Mouse (Mus musculus): ENCODE results near the gene Oas3.
"Not testable (repeated sequence)": the region's sequence is repeated elsewhere in the genome, so short reads cannot be mapped to it uniquely, and the experiment has no call there.

Oas3 gene

DNA sequence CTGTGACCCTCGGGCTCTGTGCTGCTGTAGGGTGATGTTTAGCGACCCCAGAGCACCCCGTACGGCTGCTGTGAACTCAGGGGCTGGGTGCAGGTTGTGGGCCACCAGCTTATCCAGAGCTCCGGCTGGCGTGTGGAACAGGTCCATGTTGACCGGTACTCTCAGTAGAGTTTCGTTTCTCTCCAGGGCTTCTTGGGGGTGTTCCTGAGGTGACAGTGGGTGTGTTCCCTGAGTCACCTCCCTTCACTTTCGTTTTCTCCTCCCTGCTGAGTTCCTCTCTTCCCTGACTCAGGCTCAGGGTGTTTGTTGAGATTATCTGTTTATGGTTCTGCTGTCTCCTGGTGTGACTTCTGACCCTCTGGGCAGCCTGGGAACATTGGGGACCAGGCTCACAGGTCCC, at the start of gene Oas3:
Gene Oas3, minus strand, starts transcription at position 184 of the 400 bp plus-strand sequence.
- DNase-seq (ENCODE audit: low read depth, low spot score) = no peak

DNA sequence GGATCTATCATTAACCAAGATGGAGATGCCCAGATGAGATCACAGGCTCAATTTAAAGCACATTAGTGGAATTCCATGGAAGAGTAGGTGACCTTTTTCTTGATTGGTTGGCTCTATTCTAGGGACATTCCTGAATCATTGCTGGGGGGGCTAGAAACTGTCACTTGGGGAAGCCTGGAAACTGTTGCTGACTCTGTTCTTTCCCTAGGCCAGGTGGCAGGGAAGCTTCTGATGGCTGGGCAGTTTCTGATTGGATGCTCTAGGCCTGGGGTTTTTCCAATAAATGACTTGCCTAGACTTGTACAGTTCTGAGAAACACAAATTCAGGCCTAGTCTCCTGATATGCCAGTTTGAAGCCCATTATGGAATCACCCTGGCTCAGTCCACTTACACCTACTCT, 41.5 kb upstream of the Oas3 start:
- no peak for DNase-seq (ENCODE audit: low read depth, low spot score)

DNA sequence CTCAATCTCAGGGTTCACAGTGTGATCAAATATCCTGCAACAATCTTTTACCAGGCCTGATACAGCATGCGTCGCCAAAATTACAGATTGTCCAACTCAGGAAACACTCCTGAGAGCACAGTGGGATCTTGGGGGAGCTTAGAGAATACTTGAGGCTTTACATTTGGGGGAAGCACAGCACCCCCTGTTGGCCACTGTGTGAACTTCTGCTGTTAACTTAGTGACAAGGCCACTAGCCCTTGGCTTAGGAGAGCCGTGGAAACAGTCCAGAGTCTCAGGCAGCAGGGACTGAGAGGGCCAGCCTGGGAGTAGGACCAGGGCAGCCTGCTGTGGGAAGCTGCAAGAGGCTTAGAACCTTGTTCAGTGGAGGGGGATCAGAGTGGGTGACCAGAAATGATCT, 38.5 kb upstream of the Oas3 start:
- peak; percentile 48 for DNase-seq (ENCODE audit: low read depth, low spot score)

DNA sequence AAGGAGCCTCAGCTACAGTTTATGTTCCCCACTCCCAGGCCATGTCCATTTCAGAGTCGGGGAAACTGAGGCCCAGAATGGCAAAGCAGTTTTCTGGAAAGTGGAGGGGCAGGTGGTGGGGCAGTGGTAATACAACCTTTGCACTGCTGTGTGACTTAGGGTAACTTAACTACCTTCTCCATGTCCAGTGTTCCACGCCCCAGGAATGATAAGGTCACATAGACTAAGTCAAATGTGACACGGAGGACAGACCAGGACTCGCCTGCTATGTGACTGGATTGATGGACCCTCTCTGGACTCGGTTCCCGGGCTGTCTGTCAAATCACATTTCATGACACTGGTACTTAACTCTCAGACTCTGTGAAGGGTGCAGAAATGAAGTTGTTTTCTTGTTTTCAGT, 35.6 kb upstream of the Oas3 start:
- no peak for DNase-seq (ENCODE audit: low read depth, low spot score)

DNA sequence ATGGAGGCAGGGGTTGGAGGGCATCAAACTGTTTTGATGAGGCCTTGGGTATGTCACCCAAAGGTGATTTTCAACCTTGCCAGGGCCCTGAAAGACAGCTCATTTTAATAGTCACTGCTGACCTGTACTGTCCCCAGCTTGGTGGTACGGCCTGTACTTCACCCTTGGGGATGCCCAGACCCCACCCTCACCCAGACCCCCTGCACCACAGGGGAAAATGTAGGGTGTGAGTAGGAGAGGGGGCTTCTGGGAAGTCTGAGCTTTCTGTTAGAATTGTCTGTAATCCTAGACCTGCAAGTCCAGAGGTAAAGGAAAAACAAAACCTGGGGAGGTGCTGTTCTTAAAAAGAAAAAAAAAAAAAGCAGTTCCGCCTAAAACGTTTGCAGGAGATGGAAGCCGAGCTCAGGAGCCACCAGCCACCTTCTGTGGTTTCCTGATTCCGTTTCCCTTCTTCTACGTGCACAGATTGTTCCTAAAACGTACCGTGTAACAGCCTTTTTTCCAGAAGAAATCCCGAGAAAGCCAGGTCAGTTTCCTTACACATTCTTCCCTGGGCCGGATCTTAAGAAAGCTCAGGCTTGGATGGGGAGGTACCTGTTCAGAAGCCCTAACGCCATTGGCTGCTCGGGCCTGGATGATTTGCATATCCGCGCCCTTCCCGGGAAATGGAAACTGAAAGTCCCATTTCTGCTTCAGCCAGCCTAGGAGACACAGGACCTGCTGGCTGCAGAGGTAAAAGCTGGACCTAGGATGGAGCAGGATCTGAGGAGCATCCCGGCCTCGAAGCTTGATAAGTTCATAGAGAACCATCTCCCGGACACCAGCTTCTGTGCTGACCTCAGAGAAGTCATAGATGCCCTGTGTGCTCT, 34.7 kb upstream of the Oas3 start, which contains the start of gene Oas1c:
Gene Oas1c, minus strand, starts transcription at position 564 of the 869 bp plus-strand sequence.
- peak; percentile 96 for DNase-seq (ENCODE audit: low read depth, low spot score)

DNA sequence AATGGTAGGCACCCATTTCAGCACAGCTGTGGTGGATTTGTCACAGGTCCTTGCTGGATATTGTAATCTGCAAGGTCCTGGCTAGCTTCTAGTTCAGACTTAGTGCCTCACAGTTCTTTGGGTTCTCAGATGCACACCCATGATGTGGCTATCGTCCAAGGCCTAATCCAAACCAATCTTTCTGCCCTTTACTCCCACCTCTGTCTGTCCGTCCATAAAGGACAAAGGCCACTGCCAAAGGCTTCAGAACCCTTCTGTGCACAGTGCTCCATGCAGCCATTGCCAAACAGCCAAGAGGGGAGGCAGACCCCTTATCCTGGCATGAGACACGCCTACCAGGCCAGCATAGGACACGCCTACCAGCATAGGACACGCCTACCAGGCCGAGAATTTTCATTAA, 31.7 kb upstream of the Oas3 start:
- DNase-seq (ENCODE audit: low read depth, low spot score) = no peak

DNA sequence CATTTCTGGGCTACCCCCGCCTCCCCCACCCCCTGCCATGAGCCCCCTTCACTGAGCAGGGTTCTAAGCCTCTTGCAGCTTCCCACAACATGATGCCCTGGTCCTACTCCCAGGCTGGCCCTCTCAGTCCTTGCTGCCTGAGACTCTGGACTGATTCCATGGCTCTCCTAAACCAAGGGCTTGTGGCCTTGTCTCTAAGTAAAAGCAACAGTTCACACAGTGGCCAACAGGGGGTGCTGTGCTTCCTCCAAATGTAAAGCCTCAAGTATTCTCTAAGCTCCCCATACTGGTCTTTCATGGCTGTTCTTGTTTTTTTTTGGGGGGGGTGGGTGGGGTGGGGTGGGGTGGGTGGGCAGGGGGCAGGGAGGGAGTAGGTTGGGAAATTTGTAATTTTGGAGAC, 29.0 kb upstream of the Oas3 start:
- peak; percentile 85 for DNase-seq (ENCODE audit: low read depth, low spot score)

DNA sequence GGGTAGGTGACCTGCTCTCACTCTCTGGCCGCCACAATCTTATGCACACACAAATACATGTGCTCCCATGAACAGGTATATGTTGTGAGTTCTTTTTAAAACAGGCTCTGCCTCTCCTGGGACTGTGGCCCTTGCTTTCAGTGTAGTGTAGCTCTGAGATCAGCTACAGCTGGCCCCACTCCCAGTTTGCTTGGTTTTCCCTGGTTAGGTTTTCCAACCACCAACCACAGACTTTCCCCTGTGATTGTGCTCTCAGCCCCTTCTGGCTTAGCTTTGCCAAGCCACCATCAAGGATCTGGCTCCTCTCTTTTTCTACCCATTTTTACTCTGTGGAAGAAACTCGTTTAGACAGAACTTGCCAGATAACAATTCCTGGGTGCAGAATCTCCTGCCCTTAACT, 26.1 kb upstream of the Oas3 start:
- DNase-seq (ENCODE audit: low read depth, low spot score) = no peak

DNA sequence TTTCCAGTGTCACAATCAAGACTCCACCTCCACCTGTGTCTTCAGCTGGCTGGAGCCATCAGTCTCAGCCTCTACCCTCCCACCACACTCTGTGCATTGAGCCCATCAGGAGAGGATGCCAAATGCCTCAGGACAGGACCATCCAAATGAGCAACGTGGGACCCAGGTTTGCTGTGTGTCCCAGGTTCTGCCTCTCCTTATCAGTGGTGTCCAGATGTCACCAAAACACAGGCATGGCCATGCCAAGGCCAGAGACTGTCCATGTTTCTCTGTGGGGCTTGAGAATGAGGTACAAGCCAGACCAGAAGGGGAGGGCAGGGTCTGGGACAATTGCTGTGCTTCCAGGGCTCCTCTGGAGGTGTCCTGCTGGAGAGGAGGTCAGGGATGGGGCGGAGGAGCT, 21.5 kb upstream of the Oas3 start:
- not testable (repeated sequence) for DNase-seq (ENCODE audit: low read depth, low spot score)

DNA sequence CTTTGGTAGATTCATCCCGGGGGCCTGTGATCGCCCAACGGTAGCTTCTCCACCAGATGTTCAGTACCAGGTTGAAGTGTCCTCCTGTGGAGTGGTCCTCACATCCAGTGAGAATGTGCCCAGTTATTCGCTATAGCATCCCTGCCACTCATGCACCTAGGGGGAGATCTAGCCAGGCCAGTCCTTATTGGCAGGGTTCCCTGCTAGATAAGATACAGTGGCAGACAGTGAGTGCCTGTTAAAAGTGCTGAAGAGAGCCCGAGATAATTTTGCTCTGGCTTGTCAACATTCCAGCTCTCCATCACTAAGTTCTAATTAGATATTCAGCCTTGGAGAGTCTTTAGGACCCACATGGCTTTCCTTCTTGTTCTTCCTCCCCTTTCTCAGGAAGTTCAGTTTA, 20.7 kb upstream of the Oas3 start:
- DNase-seq (ENCODE audit: low read depth, low spot score) = not testable (repeated sequence)

DNA sequence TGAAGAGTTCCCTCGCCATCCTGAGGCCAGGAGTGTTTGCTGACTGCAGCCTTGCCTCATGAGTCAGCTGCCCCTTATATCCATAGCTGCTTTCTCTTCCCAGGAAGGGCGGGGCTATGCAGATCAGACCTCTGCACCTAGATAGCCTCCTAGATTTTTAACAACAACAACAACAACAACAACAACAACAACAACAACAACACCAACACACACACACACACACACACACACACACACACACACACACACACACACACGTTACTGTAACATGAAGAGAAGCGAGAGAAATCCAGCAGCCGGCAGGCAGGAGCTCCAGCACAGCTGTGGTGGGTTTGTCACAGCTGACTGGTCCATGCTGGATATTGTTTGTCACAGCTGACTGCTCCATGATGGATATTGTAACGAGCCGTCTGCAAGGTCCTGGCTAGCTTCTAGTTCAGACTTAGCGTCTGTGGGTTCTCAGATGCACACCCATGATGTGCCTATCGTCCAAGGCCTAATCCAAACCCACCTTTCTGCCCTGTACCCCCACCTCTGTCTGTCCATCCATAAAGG, 18.1 kb upstream of the Oas3 start, which contains the start of gene Oas1e:
Gene Oas1e, minus strand, starts transcription at position 51 of the 555 bp plus-strand sequence.
- not testable (repeated sequence) for DNase-seq (ENCODE audit: low read depth, low spot score)

DNA sequence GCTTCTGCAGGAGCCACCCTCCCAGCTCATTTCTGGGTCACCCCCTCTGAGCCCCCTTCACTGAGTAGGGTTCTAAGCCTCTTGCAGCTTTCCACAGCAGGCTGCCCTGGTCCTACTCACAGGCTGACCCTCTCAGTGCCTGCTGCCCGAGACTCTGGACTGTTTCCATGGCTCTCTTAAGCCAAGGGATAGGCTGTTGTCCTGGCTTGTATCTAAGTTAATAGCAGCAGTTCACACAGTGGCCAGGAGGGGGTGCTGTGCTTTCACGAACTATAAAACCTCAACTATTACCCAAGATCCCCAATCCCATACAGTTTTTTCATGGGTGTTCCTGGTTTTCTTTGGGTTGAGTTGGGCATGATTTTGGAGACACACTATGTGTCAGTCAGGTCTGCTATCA, 15.6 kb upstream of the Oas3 start:
- DNase-seq (ENCODE audit: low read depth, low spot score) = peak; percentile 70

DNA sequence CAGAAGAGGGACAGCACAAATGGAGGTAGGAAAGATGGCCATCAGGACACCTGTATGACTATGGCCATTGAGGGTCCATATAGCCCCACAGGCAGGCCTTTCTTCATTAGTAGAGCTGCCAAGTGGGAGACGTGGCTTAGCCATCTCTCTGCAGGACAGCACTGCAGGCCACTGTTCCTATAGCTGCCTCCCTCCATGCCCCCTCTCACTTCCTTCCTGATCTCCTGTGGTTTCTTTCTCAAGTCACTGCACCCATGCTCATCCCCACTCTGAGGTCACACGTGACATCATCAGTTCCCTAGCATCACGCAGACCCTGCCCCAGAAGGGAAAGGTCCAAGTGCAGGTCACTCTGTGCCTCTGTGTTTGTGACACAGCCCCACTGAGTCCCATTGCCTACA, 9.6 kb upstream of the Oas3 start:
- DNase-seq (ENCODE audit: low read depth, low spot score) = no peak

DNA sequence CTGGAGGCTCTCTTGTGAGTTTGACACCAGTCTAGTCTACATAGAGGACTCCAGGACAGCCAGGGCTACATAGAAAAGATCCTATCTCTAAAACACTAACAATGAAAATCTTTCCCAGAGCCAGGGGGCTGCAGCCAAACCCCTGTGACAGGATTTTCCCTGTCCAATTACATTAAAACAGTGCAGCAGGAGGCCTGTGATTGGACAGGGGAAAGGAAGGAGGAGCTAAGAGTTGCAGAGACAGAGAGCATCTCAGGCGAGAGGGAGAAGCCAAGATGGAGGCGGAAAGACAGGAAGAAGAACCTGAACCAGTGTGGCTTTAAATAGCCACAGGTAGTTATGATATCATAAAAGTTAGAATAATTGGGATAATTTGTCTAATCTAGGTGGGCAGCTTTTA, 5.0 kb upstream of the Oas3 start:
- DNase-seq (ENCODE audit: low read depth, low spot score) = no peak

DNA sequence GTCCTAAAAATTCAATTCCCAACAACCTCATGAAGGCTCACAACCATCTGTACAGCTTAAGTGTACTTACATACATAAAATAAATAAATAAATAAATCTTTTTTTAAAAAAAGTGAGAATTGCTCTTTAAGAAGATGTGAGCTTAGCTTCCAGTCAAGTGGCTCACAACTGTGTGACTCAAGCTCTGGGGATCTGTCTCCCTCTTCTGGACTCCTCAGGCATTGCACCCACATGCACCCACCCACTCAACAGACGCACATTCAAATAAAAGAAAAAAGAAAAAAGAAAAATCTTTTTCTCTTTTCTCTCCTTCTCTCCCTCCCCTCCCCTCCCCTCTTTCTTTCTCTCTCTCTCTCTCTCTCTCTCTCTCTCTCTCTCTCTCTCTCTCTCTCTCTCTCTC, 4.2 kb upstream of the Oas3 start:
- DNase-seq (ENCODE audit: low read depth, low spot score) = peak; percentile 16

DNA sequence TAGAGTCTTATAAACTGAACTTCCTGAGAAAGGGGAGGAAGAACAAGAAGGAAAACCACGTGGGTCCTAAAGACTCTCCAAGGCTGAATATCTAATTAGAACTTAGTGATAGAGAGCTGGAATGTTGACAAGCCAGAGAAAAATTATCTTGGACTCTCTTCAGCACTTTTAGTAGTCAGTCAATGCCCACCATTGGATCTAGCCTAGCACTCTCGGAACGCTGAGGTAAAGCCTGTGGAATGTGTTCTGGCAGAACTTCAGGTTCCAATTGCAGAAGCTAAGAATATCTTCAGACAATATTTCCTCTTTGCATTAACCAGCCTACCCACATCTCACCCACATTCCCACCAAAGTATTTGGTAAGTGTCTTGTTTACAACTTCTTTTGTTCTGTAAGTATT, 2.5 kb upstream of the Oas3 start:
- DNase-seq (ENCODE audit: low read depth, low spot score) = peak; percentile 43

DNA sequence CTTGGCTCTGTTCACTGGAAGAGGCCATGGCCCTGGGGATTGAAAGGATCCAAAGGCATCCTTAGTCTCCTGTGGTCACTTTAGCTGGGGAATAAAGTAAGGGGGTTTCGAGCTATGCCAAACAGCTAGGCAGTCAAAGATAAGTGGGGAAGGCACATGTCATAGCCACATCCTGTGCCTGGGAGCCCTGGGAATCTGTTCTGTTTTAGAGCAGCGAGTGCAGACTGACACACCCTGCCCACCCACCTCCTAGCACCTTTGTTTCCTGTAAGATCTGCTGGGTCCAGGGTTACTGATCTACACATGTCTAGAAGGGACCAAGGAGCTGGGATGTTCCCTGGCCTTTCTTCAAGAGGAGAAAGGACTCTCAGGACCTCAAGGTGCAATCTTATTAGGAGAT, 1.5 kb upstream of the Oas3 start:
- DNase-seq (ENCODE audit: low read depth, low spot score) = no peak

DNA sequence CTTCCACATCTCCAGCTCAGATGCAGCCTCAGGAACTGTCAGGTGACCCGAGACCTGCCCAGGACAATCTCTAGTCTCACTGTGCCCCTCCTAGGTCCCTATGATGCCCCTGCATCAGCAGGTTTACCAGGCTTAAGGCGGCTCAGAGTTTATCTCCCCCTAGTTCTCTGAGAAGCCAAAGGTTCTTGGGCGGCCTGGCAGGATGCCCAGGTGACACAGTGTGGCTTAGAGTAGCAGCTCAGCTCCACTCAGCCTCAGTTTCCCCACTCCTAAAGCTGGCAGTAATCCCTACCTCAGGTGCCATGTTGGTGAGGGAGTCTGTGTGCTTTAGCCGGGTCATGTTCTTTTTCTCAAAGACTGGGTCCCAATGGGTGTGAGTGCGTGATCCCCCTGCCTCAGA, 660 bp downstream of the Oas3 start:
- DNase-seq (ENCODE audit: low read depth, low spot score) = no peak

DNA sequence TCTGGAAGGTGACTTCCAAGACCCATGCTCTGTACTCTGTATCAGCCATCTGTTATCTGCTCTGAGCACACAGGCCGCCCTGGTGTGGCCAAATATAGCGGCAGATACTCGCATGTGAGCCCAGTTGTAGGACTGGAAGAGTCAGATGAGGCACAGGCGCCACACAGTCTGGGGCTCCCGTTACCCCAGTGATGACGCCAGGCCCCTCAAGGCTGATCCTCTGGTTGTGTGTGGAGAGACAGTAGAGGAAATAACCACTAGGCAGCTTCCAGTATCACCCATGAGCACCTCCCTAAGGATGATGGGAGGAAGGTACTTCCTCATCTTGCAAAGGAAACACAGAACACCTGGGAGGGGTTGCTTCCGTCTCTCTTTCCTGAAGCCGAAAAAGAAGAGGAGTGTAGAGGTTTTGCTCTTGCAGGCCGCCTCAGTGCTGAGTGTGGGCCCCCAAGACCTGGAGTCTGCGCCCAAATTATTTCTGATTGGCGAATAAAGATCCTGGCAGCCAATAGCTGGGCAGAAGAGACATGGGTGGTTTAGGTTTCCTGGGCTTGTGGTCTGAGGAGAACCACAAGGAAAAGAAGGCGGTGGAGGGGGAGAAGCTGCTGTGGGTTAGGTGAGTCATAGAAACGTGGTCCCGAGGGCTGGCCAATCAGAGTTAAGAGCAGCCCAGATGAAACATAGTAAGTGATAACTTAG, 2.0 kb downstream of the Oas3 start:
- no peak for DNase-seq (ENCODE audit: low read depth, low spot score)

DNA sequence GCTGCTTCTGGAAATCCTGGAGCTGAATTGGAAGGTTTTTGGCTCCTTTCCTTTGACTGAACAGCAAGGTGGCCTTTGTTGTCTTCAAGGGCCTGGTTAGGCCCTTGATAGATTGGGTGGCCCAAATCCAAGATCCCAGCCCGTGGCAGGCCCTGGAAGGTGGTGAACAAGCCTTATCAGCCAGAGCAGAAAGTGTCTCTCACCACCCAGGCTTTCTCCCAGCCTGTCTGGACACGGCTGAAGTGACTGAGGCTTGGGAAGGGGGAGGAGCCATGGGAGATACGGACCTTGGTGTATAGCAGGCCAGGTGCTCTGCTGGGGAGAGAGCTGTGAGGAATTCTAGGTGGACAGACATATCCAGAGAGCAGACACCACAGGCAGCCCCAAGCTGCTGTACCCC, 8.1 kb downstream of the Oas3 start:
- no peak for DNase-seq (ENCODE audit: low read depth, low spot score)

DNA sequence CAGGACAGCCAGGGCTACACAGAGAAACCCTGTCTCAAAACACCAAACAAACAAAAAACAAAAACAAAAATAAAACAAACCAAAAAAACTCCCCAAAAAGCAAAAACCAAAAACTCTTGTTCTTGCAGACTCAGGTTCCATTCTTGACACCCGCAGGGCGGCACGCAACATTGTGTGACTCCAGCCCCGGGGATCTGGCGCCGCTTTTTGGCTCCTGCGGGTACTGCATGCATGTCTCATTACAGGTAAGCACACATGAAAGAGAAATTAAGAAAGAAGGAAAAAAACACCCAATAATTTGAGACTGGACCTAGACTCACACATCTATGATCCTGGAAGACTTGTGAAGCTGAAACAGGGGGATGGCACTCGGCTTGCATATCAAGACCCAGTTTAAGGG, 12.5 kb downstream of the Oas3 start:
- no peak for DNase-seq (ENCODE audit: low read depth, low spot score)

DNA sequence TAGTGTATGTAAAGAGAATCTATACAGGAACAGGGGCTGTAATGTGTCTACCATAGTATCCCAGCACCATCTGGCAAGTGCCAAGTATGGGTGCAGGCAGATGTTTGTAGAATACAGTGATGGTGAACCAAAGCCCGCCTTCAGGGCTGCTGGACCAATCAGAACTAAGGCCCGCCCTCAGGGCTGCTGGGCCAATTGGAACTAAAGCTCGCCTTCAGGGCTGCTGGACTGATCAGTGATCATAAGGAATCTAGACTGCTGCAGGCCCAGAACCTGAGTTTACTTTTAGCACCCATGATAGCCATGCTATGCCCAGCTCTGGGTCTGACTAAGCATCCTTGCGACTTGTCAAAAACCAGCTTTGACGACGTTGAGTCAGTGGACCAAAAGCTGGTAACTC, 15.6 kb downstream of the Oas3 start:
- DNase-seq (ENCODE audit: low read depth, low spot score) = peak; percentile 7

DNA sequence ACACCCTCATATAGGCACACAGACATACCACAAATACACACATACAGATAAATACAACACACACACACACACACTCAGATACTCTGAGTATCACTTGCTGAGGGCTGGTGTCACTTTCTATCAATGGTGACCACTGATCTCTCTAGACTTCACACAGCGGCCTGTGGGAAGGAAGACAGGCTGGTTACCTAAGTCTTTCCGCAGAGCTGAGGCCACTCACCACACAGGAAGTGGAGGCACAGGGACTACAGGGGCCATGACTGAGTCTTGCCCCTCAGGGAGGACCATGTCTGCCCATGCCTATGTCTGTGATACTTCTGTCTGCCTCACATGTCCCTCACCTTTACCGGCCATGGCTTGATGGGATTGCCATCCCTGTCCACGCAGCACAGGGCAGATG, 23.2 kb downstream of the Oas3 start:
- no peak for DNase-seq (ENCODE audit: low read depth, low spot score)
